Comparison of ENCODE assay signal across 10 mouse cellular contexts in the genomic region with DNA sequence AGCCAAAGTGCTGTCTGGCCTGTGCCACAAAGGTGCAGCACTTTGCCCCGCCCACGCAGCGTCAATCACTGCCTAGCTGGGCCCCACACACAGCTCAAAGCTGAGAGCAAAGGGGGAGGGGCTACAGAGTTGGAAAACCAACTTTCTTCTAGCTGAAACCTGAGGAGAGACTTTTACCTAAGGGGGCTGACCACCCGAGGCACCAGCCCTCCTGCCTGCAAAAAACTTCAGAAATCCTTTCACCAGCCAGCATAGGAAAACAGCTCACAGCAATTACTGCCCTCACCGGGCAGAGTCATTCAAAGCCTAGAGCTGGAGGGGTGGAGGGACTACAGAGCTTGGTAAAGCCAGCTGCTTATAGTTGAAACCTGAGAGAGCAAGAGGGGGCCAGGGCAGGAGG.
DNase-seq lines count a peak whose midpoint lies in the region; ATAC-seq lines count a peak whose summit lies in the region.
"Had no signal": no experiment of that assay in that cellular context is flagged by ENCODE, and none has a peak within 500 bp of the region (broad histone marks: within the 10 kb centered on the region; RNA-seq: fewer than 3 reads in every experiment).

No protein-coding gene starts in this region.

- H3K9ac ChIP-seq in lung, embryonic 16.5 days (ENCODE audit: low read length): no peak overlapping the region
- no peak overlapping the region for H3K9ac ChIP-seq in intestine, embryonic 15.5 days
- H3K9ac ChIP-seq in limb, embryonic 15.5 days: no peak overlapping the region
- H3K9ac ChIP-seq: liver, embryonic 14.5 days; neural tube, embryonic 12.5 days had no signal

- ATAC-seq in lung, embryonic 16.5 days (ENCODE audit: low read depth): peak; percentile 75
- peak; percentile 84 for ATAC-seq in intestine, embryonic 15.5 days
- 0 out of 2 replicates have a peak, but pooled peaks have one; percentile 44 for ATAC-seq in limb, embryonic 15.5 days (ENCODE audit: insufficient number of reproducible peaks, low FRiP score, low TSS enrichment, low read depth)
- ATAC-seq: hindbrain, postnatal 0 days had no signal

- no peak overlapping the region for H3K4me2 ChIP-seq in lung, embryonic 16.5 days (ENCODE audit: low read depth, low read length)
- no peak overlapping the region for H3K4me2 ChIP-seq in intestine, embryonic 15.5 days (replicated peaks)
- no peak overlapping the region for H3K4me2 ChIP-seq in limb, embryonic 15.5 days
- H3K4me2 ChIP-seq: neural tube, embryonic 12.5 days had no signal

- 36% methylated on average over 5 of the region's 5 CpGs for WGBS in lung, embryonic 16.5 days
- 25% methylated on average over 5 of the region's 5 CpGs for WGBS in intestine, embryonic 15.5 days
- 29% methylated on average over 5 of the region's 5 CpGs for WGBS in limb, embryonic 15.5 days

- H3K4me1 ChIP-seq in lung, embryonic 16.5 days (replicated peaks; ENCODE audit: control insufficient read depth, insufficient read depth, low read length): no peaks in the 10 kb centered on the region
- H3K4me1 ChIP-seq in intestine, embryonic 15.5 days (replicated peaks): no peaks in the 10 kb centered on the region
- H3K4me1 ChIP-seq in limb, embryonic 15.5 days: no peaks in the 10 kb centered on the region
- H3K4me1 ChIP-seq: neural tube, embryonic 12.5 days had no signal

- no peaks in the 10 kb centered on the region for H3K27me3 ChIP-seq in lung, embryonic 16.5 days (ENCODE audit: control insufficient read depth, insufficient read depth, low read depth, low read length)
- H3K27me3 ChIP-seq in intestine, embryonic 15.5 days (replicated peaks): no peaks in the 10 kb centered on the region
- no peaks in the 10 kb centered on the region for H3K27me3 ChIP-seq in limb, embryonic 15.5 days
- H3K27me3 ChIP-seq: neural tube, embryonic 12.5 days had no signal

- no peaks in the 10 kb centered on the region for H3K9me3 ChIP-seq in lung, embryonic 16.5 days (ENCODE audit: control insufficient read depth, low read length)
- H3K9me3 ChIP-seq in intestine, embryonic 15.5 days: no peaks in the 10 kb centered on the region
- no peaks in the 10 kb centered on the region for H3K9me3 ChIP-seq in limb, embryonic 15.5 days
- H3K9me3 ChIP-seq: neural tube, embryonic 12.5 days had no signal

- H3K36me3 ChIP-seq in lung, embryonic 16.5 days (ENCODE audit: control insufficient read depth, insufficient read depth, low read length): no peaks in the 10 kb centered on the region
- no peaks in the 10 kb centered on the region for H3K36me3 ChIP-seq in intestine, embryonic 15.5 days
- no peaks in the 10 kb centered on the region for H3K36me3 ChIP-seq in limb, embryonic 15.5 days
- H3K36me3 ChIP-seq: neural tube, embryonic 12.5 days had no signal

- no peak overlapping the region for H3K27ac ChIP-seq in lung, embryonic 16.5 days (ENCODE audit: low read length)
- H3K27ac ChIP-seq in intestine, embryonic 15.5 days: no peak overlapping the region
- no peak overlapping the region for H3K27ac ChIP-seq in limb, embryonic 15.5 days
- H3K27ac ChIP-seq: hindbrain, postnatal 0 days; liver, embryonic 14.5 days; neural tube, embryonic 12.5 days had no signal

- no peak for DNase-seq in lung, postnatal 14 days
- DNase-seq in embryo, embryonic 9.5 days (ENCODE audit: extremely low spot score): peak; percentile 29
- no peak for DNase-seq in thymus, postnatal 25 days
- no peak for DNase-seq in left cerebral cortex, adult 8-10 months (ENCODE audit: low spot score in 2 of 2)

- no peak overlapping the region for H3K4me3 ChIP-seq in lung, embryonic 16.5 days (ENCODE audit: low read length)
- no peak overlapping the region for H3K4me3 ChIP-seq in intestine, embryonic 15.5 days (replicated peaks)
- no peak overlapping the region for H3K4me3 ChIP-seq in limb, embryonic 15.5 days
- H3K4me3 ChIP-seq: neural tube, embryonic 12.5 days had no signal
